Mouse (Mus musculus) thymus, adult 2 months (tissue): Measurements from ENCODE around the gene Slc5a11.

Source experiments
- CTCF ChIP-seq: fragments of 200-500 bp; IDR thresholded peaks from 2 replicates; pipeline ENCODE4 v1.5.1; 2012; ENCODE audit warnings: mild to moderate bottlenecking, control low read depth, low read length, moderate library complexity, borderline replicate concordance; ENCODE audit not compliant: control insufficient read depth, poor library complexity, insufficient read depth; ENCODE audit errors: extremely low read depth
- POLR2A ChIP-seq: fragments of 200-500 bp; IDR thresholded peaks from 2 replicates; pipeline ENCODE4 v1.6.1; 2012; ENCODE audit warnings: mild to moderate bottlenecking, low read length, control low read depth, moderate library complexity; ENCODE audit not compliant: control insufficient read depth, poor library complexity, insufficient read depth; ENCODE audit errors: extremely low read depth

DNA sequence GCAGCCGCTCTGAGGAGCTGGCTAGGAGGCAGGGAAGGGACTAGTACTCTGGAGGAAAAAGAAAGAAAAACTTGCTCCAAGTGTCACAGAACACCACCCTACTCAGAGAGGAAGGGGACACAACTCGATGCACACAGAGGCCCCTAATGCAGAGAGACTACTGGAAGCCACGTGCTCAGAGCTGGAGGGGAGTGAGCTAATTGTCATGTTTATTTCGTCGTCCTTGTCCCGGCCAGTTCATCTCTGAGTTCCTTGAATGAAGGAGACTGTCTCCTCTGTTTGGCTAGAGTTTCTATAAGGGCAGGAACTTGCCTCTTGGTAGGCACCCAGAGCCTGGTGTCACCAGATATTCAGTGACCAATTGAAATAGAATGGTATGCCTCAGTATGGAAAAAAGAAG is 36.8 kb downstream of the Slc5a11 start:
- TF ChIP-seq CTCF (no peak), POLR2A (no peak)
